Mouse (Mus musculus) spleen, adult 2 months (tissue): ENCODE data around the gene Fos.

Source experiments
- CTCF ChIP-seq: fragments of 200-500 bp; IDR thresholded peaks from 2 replicates; pipeline ENCODE4 v1.5.1; 2011; ENCODE audit warnings: mild to moderate bottlenecking, inconsistent platforms; ENCODE audit not compliant: insufficient read depth, insufficient read length, insufficient replicate concordance; ENCODE audit errors: extremely low read depth
- POLR2A ChIP-seq: fragments of 200-500 bp; IDR thresholded peaks from 2 replicates; pipeline ENCODE4 v1.6.1; 2011; ENCODE audit warnings: low read depth, low read length, inconsistent platforms

DNA sequence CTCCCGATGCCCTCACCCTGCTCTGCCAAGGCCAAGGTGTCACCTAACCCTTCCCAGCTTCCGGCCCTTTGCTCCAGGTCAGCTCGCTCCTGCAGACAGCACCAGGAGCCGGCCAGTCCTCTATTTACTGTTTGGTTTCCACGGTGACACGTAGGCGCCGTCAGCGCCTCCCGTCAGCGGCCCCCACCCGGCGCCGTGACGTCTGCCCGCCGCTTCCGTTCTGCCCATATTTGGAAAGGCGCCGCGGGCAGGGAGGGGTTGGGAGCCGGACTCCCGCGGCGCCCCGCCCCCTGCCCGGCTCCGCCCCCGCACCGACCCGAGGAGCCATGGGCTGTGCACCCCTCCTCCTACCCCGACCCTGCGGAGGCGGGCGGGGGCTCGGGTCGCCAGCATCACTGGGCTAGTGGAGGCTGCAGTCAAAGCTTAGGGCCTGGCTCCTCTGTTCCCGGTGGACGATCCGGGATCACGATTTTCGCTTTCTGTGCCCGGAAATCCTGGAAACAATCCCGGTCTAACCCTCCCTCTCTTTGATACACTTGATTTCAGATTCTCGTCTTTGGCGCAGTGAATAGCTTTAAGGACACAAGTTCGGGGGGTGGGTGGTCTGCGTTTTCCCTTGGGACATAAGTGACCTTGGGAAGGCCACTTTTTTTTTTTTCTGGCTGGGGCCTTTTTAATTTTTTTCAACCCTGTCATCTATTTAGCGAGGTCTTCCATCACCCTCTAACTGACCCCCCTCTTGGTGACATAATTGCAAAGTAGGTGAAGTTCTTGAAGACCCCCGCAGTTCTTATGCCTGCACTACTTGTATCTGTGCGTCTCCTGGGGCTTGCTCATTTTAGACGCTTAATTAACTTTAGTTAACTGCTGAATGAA lies 12.4 kb downstream of the Fos start:
- TF ChIP-seq POLR2A, result no peak
- TF ChIP-seq CTCF, result no peak
